Mouse (Mus musculus): ENCODE data around the gene Crhr2. TPM values are rescaled to one million over a fixed set of nuclear protein-coding genes. Genes with fewer than 3 reads are reported as not detected.

Crhr2 gene
- polyA plus RNA-seq, 1 experiment, result 0.01 TPM

DNA sequence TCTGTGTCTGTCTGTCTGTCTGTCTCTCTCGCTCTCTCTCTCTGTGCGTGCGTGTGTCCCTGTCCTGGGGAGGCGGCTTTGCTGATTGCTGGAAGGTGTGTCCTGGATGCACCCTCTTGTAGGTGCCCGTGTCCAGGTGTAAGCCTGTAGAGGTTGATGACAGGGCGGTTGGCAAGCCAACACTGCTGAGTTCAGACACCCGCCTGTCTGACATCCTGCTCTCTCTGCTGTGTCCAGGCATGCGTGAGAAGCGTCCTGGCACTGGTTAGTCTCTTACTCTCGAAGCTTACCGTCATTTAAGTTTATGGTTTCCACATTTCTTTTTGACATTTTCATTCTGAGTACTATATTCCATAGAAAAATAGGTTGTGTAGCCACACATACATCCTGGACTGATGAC is 71.5 kb downstream of the Crhr2 start:
- Histone ChIP-seq H3K4me3 (ENCODE audit: insufficient read depth, poor library complexity, severe bottlenecking) (no peak overlapping the region), H3K79me2 (ENCODE audit: control insufficient read depth, insufficient read depth) (peaks cover 10% of the 10 kb centered on the region), H3K79me3 (ENCODE audit: low read depth) (peaks cover 2% of the 10 kb centered on the region), H3K27me3 (ENCODE audit: control insufficient read depth, insufficient read depth, insufficient read length) (no peaks in the 10 kb centered on the region), H3K36me3 (ENCODE audit: control insufficient read depth, insufficient read depth) (peaks cover 93% of the 10 kb centered on the region), H3ac (ENCODE audit: control insufficient read depth, insufficient read length, low read depth) (no peak overlapping the region)
- TF ChIP-seq FOSL1 (IDR thresholded peaks at IDR 0.05; ENCODE audit: insufficient read depth, low read length, poor library complexity, severe bottlenecking) (no peak), MAX (IDR thresholded peaks at IDR 0.05) (no peak), MYOG (IDR thresholded peaks at IDR 0.05; ENCODE audit: control insufficient read depth, extremely low read depth, insufficient read length) (no peak), MYOD1 (IDR thresholded peaks at IDR 0.05; ENCODE audit: control insufficient read depth, insufficient read length, low read depth) (no peak), CEBPB (IDR thresholded peaks at IDR 0.05; ENCODE audit: low read depth) (no peak), USF1 (IDR thresholded peaks at IDR 0.05; ENCODE audit: low read depth) (no peak), CTCF (IDR thresholded peaks at IDR 0.05; ENCODE audit: control insufficient read depth, insufficient read depth, insufficient read length) (no peak)

DNA sequence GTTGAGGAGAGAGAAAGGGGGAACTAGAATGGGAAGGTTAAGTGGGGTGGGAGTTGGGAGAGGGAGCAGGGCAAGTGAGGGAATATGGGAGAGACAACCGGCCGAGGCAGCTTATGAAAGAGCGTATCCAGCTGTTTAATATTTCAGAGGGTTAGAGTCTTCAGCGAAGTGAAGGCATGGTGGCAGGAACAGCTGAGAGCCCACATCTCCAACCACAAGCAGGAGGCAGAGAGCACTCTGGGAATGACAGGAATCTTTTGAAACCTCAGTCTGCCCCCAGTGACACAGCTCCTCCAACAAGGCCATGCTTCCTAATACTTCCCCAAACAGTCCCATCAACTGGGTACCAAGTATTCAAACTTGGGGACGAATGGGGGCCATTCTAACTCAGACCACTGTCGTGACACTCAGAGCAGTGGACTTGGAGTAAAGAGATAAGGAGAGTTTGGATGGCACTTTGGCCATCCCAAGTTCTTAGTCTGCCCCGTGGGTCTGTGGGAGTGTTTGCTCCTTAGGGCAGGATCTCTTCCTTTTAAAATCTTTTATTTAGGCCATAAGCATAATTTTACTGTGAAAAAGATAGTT is 72.5 kb downstream of the Crhr2 start:
- Histone ChIP-seq H3K79me2 (ENCODE audit: control insufficient read depth, insufficient read depth) (peaks cover 10% of the 10 kb centered on the region), H3K4me3 (ENCODE audit: insufficient read depth, poor library complexity, severe bottlenecking) (no peak overlapping the region), H3ac (ENCODE audit: control insufficient read depth, insufficient read length, low read depth) (no peak overlapping the region), H3K79me3 (ENCODE audit: low read depth) (peaks cover 2% of the 10 kb centered on the region), H3K36me3 (ENCODE audit: control insufficient read depth, insufficient read depth) (peaks cover 91% of the 10 kb centered on the region), H3K27me3 (ENCODE audit: control insufficient read depth, insufficient read depth, insufficient read length) (no peaks in the 10 kb centered on the region)
- TF ChIP-seq CEBPB (IDR thresholded peaks at IDR 0.05; ENCODE audit: low read depth) (no peak), FOSL1 (IDR thresholded peaks at IDR 0.05; ENCODE audit: insufficient read depth, low read length, poor library complexity, severe bottlenecking) (no peak), MAX (IDR thresholded peaks at IDR 0.05) (no peak), MYOG (IDR thresholded peaks at IDR 0.05; ENCODE audit: control insufficient read depth, extremely low read depth, insufficient read length) (no peak), MYOD1 (IDR thresholded peaks at IDR 0.05; ENCODE audit: control insufficient read depth, insufficient read length, low read depth) (no peak), USF1 (IDR thresholded peaks at IDR 0.05; ENCODE audit: low read depth) (no peak), CTCF (IDR thresholded peaks at IDR 0.05; ENCODE audit: control insufficient read depth, insufficient read depth, insufficient read length) (no peak)

DNA sequence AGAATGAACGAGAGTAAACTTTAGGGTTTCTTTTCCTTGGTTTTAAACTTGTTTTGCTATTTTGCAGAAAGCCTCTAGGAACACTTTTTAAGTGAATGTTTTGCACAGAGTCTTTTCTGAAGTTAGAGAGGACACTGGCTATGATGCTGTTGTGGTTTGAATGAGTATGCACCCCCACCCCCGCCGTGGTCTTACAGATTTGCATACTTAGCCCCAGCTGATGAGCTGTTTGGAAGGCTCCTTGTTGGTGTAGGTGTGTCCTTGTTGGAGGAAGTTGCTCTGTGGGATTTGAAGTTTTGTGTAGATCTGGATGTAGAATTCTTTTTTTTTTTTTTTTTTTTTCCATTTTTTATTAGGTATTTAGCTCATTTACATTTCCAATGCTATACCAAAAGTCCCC is 75.4 kb downstream of the Crhr2 start:
- peaks cover 10% of the 10 kb centered on the region for H3K79me2 ChIP-seq (ENCODE audit: control insufficient read depth, insufficient read depth)
- peaks cover 2% of the 10 kb centered on the region for H3K79me3 ChIP-seq (ENCODE audit: low read depth)
- no peak overlapping the region for H3ac ChIP-seq (ENCODE audit: control insufficient read depth, insufficient read length, low read depth)
- peaks cover 92% of the 10 kb centered on the region for H3K36me3 ChIP-seq (ENCODE audit: control insufficient read depth, insufficient read depth)
- H3K4me3 ChIP-seq (ENCODE audit: insufficient read depth, poor library complexity, severe bottlenecking), result no peak overlapping the region
- no peaks in the 10 kb centered on the region for H3K27me3 ChIP-seq (ENCODE audit: control insufficient read depth, insufficient read depth, insufficient read length)
- TF ChIP-seq CEBPB (IDR thresholded peaks at IDR 0.05; ENCODE audit: low read depth) (no peak), MAX (IDR thresholded peaks at IDR 0.05) (no peak), CTCF (IDR thresholded peaks at IDR 0.05; ENCODE audit: control insufficient read depth, insufficient read depth, insufficient read length) (no peak), MYOD1 (IDR thresholded peaks at IDR 0.05; ENCODE audit: control insufficient read depth, insufficient read length, low read depth) (no peak), USF1 (IDR thresholded peaks at IDR 0.05; ENCODE audit: low read depth) (no peak), FOSL1 (IDR thresholded peaks at IDR 0.05; ENCODE audit: insufficient read depth, low read length, poor library complexity, severe bottlenecking) (no peak), MYOG (IDR thresholded peaks at IDR 0.05; ENCODE audit: control insufficient read depth, extremely low read depth, insufficient read length) (no peak)

DNA sequence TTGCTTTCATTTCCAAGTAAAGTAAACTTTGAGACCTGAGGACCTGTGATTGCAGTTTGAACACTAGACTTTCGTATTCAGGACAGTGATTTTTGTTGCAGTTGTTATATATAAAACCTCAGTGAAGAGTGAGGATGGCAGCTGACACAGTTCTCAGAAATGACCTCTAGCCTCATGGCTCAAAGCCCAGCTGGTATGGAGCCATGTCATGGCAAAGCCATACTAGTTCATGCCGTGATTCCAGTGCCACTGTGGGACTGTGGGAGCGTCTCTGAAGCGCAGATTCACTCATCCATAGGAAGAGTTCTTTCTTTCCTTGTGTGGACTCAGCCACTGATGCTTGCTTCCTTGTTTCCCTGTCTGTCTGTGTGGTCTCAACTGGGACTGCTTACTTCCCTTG is 78.3 kb downstream of the Crhr2 start:
- Histone ChIP-seq H3K79me3 (ENCODE audit: low read depth) (peaks cover 2% of the 10 kb centered on the region), H3K4me3 (ENCODE audit: insufficient read depth, poor library complexity, severe bottlenecking) (no peak overlapping the region), H3ac (ENCODE audit: control insufficient read depth, insufficient read length, low read depth) (no peak overlapping the region), H3K27me3 (ENCODE audit: control insufficient read depth, insufficient read depth, insufficient read length) (no peaks in the 10 kb centered on the region), H3K79me2 (ENCODE audit: control insufficient read depth, insufficient read depth) (peaks cover 10% of the 10 kb centered on the region), H3K36me3 (ENCODE audit: control insufficient read depth, insufficient read depth) (peaks cover 92% of the 10 kb centered on the region)
- TF ChIP-seq FOSL1 (IDR thresholded peaks at IDR 0.05; ENCODE audit: insufficient read depth, low read length, poor library complexity, severe bottlenecking) (no peak), USF1 (IDR thresholded peaks at IDR 0.05; ENCODE audit: low read depth) (no peak), MAX (IDR thresholded peaks at IDR 0.05) (no peak)

DNA sequence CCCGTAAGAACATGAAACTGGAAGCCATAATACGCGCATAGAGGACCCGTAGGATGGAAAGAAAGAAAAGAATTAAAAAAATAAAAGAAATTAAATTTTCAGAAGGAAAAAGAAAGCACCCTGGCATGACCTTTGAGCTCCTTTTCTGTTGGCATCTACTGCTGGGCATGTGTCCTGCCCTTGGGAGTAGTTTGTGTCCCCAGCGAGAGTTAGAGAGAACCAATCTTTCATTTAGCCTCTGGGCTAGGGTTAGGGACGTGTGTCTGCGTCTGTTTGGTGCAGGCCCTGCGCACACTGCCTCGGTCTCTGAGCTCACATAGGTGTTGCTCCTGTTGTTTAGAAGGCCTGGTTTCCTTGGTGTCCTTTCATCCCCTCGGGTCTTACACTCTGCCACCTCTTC is 83.6 kb downstream of the Crhr2 start:
- H3ac ChIP-seq (ENCODE audit: control insufficient read depth, insufficient read length, low read depth), result no peak overlapping the region
- H3K36me3 ChIP-seq (ENCODE audit: control insufficient read depth, insufficient read depth), result peaks cover 70% of the 10 kb centered on the region
- no peak overlapping the region for H3K4me3 ChIP-seq (ENCODE audit: insufficient read depth, poor library complexity, severe bottlenecking)
- peaks cover 35% of the 10 kb centered on the region for H3K79me2 ChIP-seq (ENCODE audit: control insufficient read depth, insufficient read depth)
- H3K79me3 ChIP-seq (ENCODE audit: low read depth), result peaks cover 27% of the 10 kb centered on the region
- no peaks in the 10 kb centered on the region for H3K27me3 ChIP-seq (ENCODE audit: control insufficient read depth, insufficient read depth, insufficient read length)
- TF ChIP-seq MYOD1 (IDR thresholded peaks at IDR 0.05; ENCODE audit: control insufficient read depth, insufficient read length, low read depth) (no peak), CEBPB (IDR thresholded peaks at IDR 0.05; ENCODE audit: low read depth) (no peak), FOSL1 (IDR thresholded peaks at IDR 0.05; ENCODE audit: insufficient read depth, low read length, poor library complexity, severe bottlenecking) (no peak), MAX (IDR thresholded peaks at IDR 0.05) (no peak), USF1 (IDR thresholded peaks at IDR 0.05; ENCODE audit: low read depth) (no peak), CTCF (IDR thresholded peaks at IDR 0.05; ENCODE audit: control insufficient read depth, insufficient read depth, insufficient read length) (no peak), MYOG (IDR thresholded peaks at IDR 0.05; ENCODE audit: control insufficient read depth, extremely low read depth, insufficient read length) (no peak)

DNA sequence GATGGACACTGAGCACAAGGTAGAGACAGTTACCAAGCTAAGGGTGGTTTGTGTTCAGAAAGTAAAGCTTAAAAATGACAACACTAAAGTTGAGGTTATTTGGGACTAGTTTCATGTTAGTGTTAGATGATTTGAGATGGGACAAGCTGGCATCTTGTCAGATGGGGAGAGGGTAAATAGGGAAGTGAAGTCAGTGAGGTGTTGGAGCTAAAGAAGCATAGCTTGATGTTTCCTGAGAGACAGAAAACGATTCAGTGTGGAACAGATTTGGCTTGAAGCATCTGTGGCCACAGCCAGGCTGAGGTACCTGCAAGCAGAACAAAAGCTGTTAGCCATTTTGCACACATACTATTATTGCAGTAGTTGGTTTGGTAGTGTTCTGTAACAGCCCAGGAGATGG is 87.5 kb downstream of the Crhr2 start:
- no peak for TF ChIP-seq MAX (IDR thresholded peaks at IDR 0.05)
- TF ChIP-seq USF1 (IDR thresholded peaks at IDR 0.05; ENCODE audit: low read depth), result no peak
- no peak for TF ChIP-seq CEBPB (IDR thresholded peaks at IDR 0.05; ENCODE audit: low read depth)
- TF ChIP-seq CTCF (IDR thresholded peaks at IDR 0.05; ENCODE audit: control insufficient read depth, insufficient read depth, insufficient read length), result no peak
- no peak for TF ChIP-seq MYOD1 (IDR thresholded peaks at IDR 0.05; ENCODE audit: control insufficient read depth, insufficient read length, low read depth)
- TF ChIP-seq MYOG (IDR thresholded peaks at IDR 0.05; ENCODE audit: control insufficient read depth, extremely low read depth, insufficient read length), result no peak
- TF ChIP-seq FOSL1 (IDR thresholded peaks at IDR 0.05; ENCODE audit: insufficient read depth, low read length, poor library complexity, severe bottlenecking), result no peak
- H3K36me3 ChIP-seq (ENCODE audit: control insufficient read depth, insufficient read depth), result peaks cover 34% of the 10 kb centered on the region
- no peak overlapping the region for H3K4me3 ChIP-seq (ENCODE audit: insufficient read depth, poor library complexity, severe bottlenecking)
- H3K79me2 ChIP-seq (ENCODE audit: control insufficient read depth, insufficient read depth), result peaks cover 74% of the 10 kb centered on the region
- no peak overlapping the region for H3ac ChIP-seq (ENCODE audit: control insufficient read depth, insufficient read length, low read depth)
- peaks cover 65% of the 10 kb centered on the region for H3K79me3 ChIP-seq (ENCODE audit: low read depth)
- H3K27me3 ChIP-seq (ENCODE audit: control insufficient read depth, insufficient read depth, insufficient read length), result no peaks in the 10 kb centered on the region
